Mouse (Mus musculus): ENCODE data around the gene Leng9. TPM values are rescaled to one million over a fixed set of nuclear protein-coding genes. Genes with fewer than 3 reads are reported as not detected.
A peak's percentile ranks its signal among the peaks of the same experiment; 100 is the strongest.

The Leng9 gene
- polyA plus RNA-seq, 1 experiment from 2014 or later, result 4.3 TPM

GRCm38 (mm10) chr7:4126992-4127785 is 23.0 kb downstream of the Leng9 start:
- no peak overlapping the region for H3K27ac ChIP-seq (ENCODE audit: low read length)
- no peaks in the 10 kb centered on the region for H3K27me3 ChIP-seq (ENCODE audit: insufficient read depth, low read length)
- H3K4me1 ChIP-seq (ENCODE audit: insufficient read depth, low read length), result peaks cover 9% of the 10 kb centered on the region
- H3K36me3 ChIP-seq (ENCODE audit: insufficient read depth, low read length), result no peaks in the 10 kb centered on the region
- H3K4me2 ChIP-seq (replicated peaks; ENCODE audit: low read depth, low read length), result no peak overlapping the region
- 84% methylated on average over 11 of the region's 11 CpGs for WGBS
- no peak for ATAC-seq (ENCODE audit: low FRiP score, low TSS enrichment)
- no peak overlapping the region for H3K4me3 ChIP-seq (ENCODE audit: low read length)
- no peak overlapping the region for H3K9ac ChIP-seq (replicated peaks; ENCODE audit: low read length)
- no peaks in the 10 kb centered on the region for H3K9me3 ChIP-seq (ENCODE audit: low read length)

- peaks cover 10% of the 10 kb centered on the region for H3K27me3 ChIP-seq (ENCODE audit: insufficient read depth, low read length)
- H3K36me3 ChIP-seq (ENCODE audit: insufficient read depth, low read length), result no peaks in the 10 kb centered on the region
- peaks cover 9% of the 10 kb centered on the region for H3K4me1 ChIP-seq (ENCODE audit: insufficient read depth, low read length)
- H3K9me3 ChIP-seq (ENCODE audit: low read length), result no peaks in the 10 kb centered on the region
- 0 out of 2 replicates have a peak overlapping the region, but pooled peaks have one; percentile 25 for H3K9ac ChIP-seq (replicated peaks; ENCODE audit: low read length)
- H3K4me3 ChIP-seq (ENCODE audit: low read length), result no peak overlapping the region
- WGBS, result 33% methylated on average over 9 of the region's 9 CpGs
- no peak overlapping the region for H3K27ac ChIP-seq (ENCODE audit: low read length)
- no peak for ATAC-seq (ENCODE audit: low FRiP score, low TSS enrichment)
- no peak overlapping the region for H3K4me2 ChIP-seq (replicated peaks; ENCODE audit: low read depth, low read length)
Observed at GRCm38 (mm10) chr7:4125306-4125705, 24.9 kb downstream of the Leng9 start.

GRCm38 (mm10) chr7:4124856-4125255 is 25.3 kb downstream of the Leng9 start:
- no peak overlapping the region for H3K4me3 ChIP-seq (ENCODE audit: low read length)
- no peak overlapping the region for H3K27ac ChIP-seq (ENCODE audit: low read length)
- no peaks in the 10 kb centered on the region for H3K36me3 ChIP-seq (ENCODE audit: insufficient read depth, low read length)
- H3K9ac ChIP-seq (replicated peaks; ENCODE audit: low read length), result 0 out of 2 replicates have a peak overlapping the region, but pooled peaks have one; percentile 25
- ATAC-seq (ENCODE audit: low FRiP score, low TSS enrichment), result no peak
- no peaks in the 10 kb centered on the region for H3K9me3 ChIP-seq (ENCODE audit: low read length)
- H3K4me2 ChIP-seq (replicated peaks; ENCODE audit: low read depth, low read length), result no peak overlapping the region
- peaks cover 9% of the 10 kb centered on the region for H3K4me1 ChIP-seq (ENCODE audit: insufficient read depth, low read length)
- 18% methylated on average over 5 of the region's 5 CpGs for WGBS
- peaks cover 15% of the 10 kb centered on the region for H3K27me3 ChIP-seq (ENCODE audit: insufficient read depth, low read length)

- peak; percentile 53; the same call in 1 of the 2 replicates for ATAC-seq (ENCODE audit: low FRiP score, low TSS enrichment)
- peaks cover 11% of the 10 kb centered on the region for H3K4me1 ChIP-seq (ENCODE audit: insufficient read depth, low read length)
- H3K4me3 ChIP-seq (ENCODE audit: low read length), result peak overlapping the region; percentile 16
- 3% methylated on average over 10 of the region's 10 CpGs for WGBS
- H3K4me2 ChIP-seq (replicated peaks; ENCODE audit: low read depth, low read length), result 0 out of 2 replicates have a peak overlapping the region, but pooled peaks have one; percentile 31
- H3K27me3 ChIP-seq (ENCODE audit: insufficient read depth, low read length), result peaks cover 19% of the 10 kb centered on the region
- H3K36me3 ChIP-seq (ENCODE audit: insufficient read depth, low read length), result no peaks in the 10 kb centered on the region
- H3K9me3 ChIP-seq (ENCODE audit: low read length), result no peaks in the 10 kb centered on the region
- no peak overlapping the region for H3K27ac ChIP-seq (ENCODE audit: low read length)
- H3K9ac ChIP-seq (replicated peaks; ENCODE audit: low read length), result no peak overlapping the region
Observed at GRCm38 (mm10) chr7:4124315-4124759, 25.8 kb downstream of the Leng9 start.

GRCm38 (mm10) chr7:4123732-4124131 is 26.4 kb downstream of the Leng9 start:
- Histone ChIP-seq H3K9ac (replicated peaks; ENCODE audit: low read length) (no peak overlapping the region), H3K27ac (ENCODE audit: low read length) (no peak overlapping the region), H3K4me1 (ENCODE audit: insufficient read depth, low read length) (peaks cover 15% of the 10 kb centered on the region), H3K4me3 (ENCODE audit: low read length) (no peak overlapping the region), H3K36me3 (ENCODE audit: insufficient read depth, low read length) (no peaks in the 10 kb centered on the region), H3K9me3 (ENCODE audit: low read length) (no peaks in the 10 kb centered on the region), H3K27me3 (ENCODE audit: insufficient read depth, low read length) (peaks cover 24% of the 10 kb centered on the region), H3K4me2 (replicated peaks; ENCODE audit: low read depth, low read length) (no peak overlapping the region)
- 67% methylated on average over 1 of the region's 1 CpGs for WGBS
- no peak for ATAC-seq (ENCODE audit: low FRiP score, low TSS enrichment)

- no peaks in the 10 kb centered on the region for H3K9me3 ChIP-seq (ENCODE audit: low read length)
- peaks cover 15% of the 10 kb centered on the region for H3K4me1 ChIP-seq (ENCODE audit: insufficient read depth, low read length)
- no peak overlapping the region for H3K4me2 ChIP-seq (replicated peaks; ENCODE audit: low read depth, low read length)
- WGBS, result 85% methylated on average over 10 of the region's 10 CpGs
- H3K36me3 ChIP-seq (ENCODE audit: insufficient read depth, low read length), result no peaks in the 10 kb centered on the region
- no peak for ATAC-seq (ENCODE audit: low FRiP score, low TSS enrichment)
- no peak overlapping the region for H3K9ac ChIP-seq (replicated peaks; ENCODE audit: low read length)
- no peak overlapping the region for H3K4me3 ChIP-seq (ENCODE audit: low read length)
- peaks cover 31% of the 10 kb centered on the region for H3K27me3 ChIP-seq (ENCODE audit: insufficient read depth, low read length)
- no peak overlapping the region for H3K27ac ChIP-seq (ENCODE audit: low read length)
Observed at GRCm38 (mm10) chr7:4122783-4123182, 27.4 kb downstream of the Leng9 start.

GRCm38 (mm10) chr7:4122076-4122768 is 28.0 kb downstream of the Leng9 start:
- no peak overlapping the region for H3K4me3 ChIP-seq (ENCODE audit: low read length)
- H3K9ac ChIP-seq (replicated peaks; ENCODE audit: low read length), result no peak overlapping the region
- H3K9me3 ChIP-seq (ENCODE audit: low read length), result no peaks in the 10 kb centered on the region
- no peak overlapping the region for H3K27ac ChIP-seq (ENCODE audit: low read length)
- 55% methylated on average over 11 of the region's 11 CpGs for WGBS
- H3K4me1 ChIP-seq (ENCODE audit: insufficient read depth, low read length), result peaks cover 15% of the 10 kb centered on the region
- no peak overlapping the region for H3K4me2 ChIP-seq (replicated peaks; ENCODE audit: low read depth, low read length)
- peaks cover 31% of the 10 kb centered on the region for H3K27me3 ChIP-seq (ENCODE audit: insufficient read depth, low read length)
- no peaks in the 10 kb centered on the region for H3K36me3 ChIP-seq (ENCODE audit: insufficient read depth, low read length)
- no peak for ATAC-seq (ENCODE audit: low FRiP score, low TSS enrichment)

GRCm38 (mm10) chr7:4119976-4120921 is 29.9 kb downstream of the Leng9 start:
- WGBS, result 17% methylated on average over 19 of the region's 19 CpGs

GRCm38 (mm10) chr7:4119344-4119902 is 30.8 kb downstream of the Leng9 start, which contains the start of gene Ttyh1:
Ttyh1 (plus strand) TSS chr7:4119408.
- Histone ChIP-seq H3K4me3 (ENCODE audit: low read length) (peak within 1 kb of the TSS; percentile 50), H3K9ac (replicated peaks; ENCODE audit: low read length) (peak within 1 kb of the TSS; percentile 65), H3K4me2 (replicated peaks; ENCODE audit: low read depth, low read length) (peak within 1 kb of the TSS; percentile 67), H3K4me1 (ENCODE audit: insufficient read depth, low read length) (peaks cover 9% of the 10 kb centered on the region; the same call in 1 of the 2 replicates), H3K27ac (ENCODE audit: low read length) (no peak within 1 kb of the TSS), H3K36me3 (ENCODE audit: insufficient read depth, low read length) (no peaks in the 10 kb centered on the region), H3K27me3 (ENCODE audit: insufficient read depth, low read length) (peaks cover 31% of the 10 kb centered on the region), H3K9me3 (ENCODE audit: low read length) (no peaks in the 10 kb centered on the region)
- 1% methylated on average over 22 of the region's 37 CpGs for WGBS
- ATAC-seq (ENCODE audit: low FRiP score, low TSS enrichment), result peak; percentile 58

More at GRCm38 (mm10) chr7:4119976-4120921, 29.9 kb downstream of the Leng9 start:
- ATAC-seq (ENCODE audit: low FRiP score, low TSS enrichment), result no peak
- Histone ChIP-seq H3K9me3 (ENCODE audit: low read length) (no peaks in the 10 kb centered on the region), H3K36me3 (ENCODE audit: insufficient read depth, low read length) (no peaks in the 10 kb centered on the region), H3K4me3 (ENCODE audit: low read length) (peak overlapping the region; percentile 50), H3K27ac (ENCODE audit: low read length) (no peak overlapping the region), H3K4me2 (replicated peaks; ENCODE audit: low read depth, low read length) (peak overlapping the region; percentile 67), H3K27me3 (ENCODE audit: insufficient read depth, low read length) (peaks cover 31% of the 10 kb centered on the region), H3K4me1 (ENCODE audit: insufficient read depth, low read length) (peaks cover 15% of the 10 kb centered on the region), H3K9ac (replicated peaks; ENCODE audit: low read length) (no peak overlapping the region)
